Mouse (Mus musculus): Measurements from ENCODE around the gene Axin2. TPM values are rescaled to one million over a fixed set of nuclear protein-coding genes. Genes with fewer than 3 reads are reported as not detected.

Axin2 gene
- polyA plus RNA-seq, 1 experiment from 2014 or later = 2.7 TPM

DNA sequence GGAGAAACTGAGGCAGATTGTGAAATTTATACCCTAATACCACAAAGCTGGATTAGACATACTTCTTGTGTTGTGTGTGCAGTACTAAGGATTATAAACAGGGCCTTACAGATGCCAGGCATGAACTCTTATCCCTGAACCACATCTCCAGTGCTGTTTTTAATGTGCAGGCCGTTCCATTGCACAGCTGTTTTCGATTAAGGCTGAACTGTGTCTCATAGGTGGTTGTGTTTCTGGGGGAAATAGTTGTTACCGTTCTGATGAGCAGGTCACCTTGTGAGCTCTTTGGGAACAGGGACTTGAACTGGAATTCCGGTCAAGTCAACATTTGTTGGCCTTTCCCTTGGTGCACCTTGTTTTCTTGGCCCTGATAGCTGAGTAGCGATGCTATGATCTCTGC is 38.5 kb upstream of the Axin2 start:
- Histone ChIP-seq H3K4me3 (ENCODE audit: low read depth, low read length) (no peak overlapping the region), H3K27me3 (ENCODE audit: control insufficient read depth, insufficient read depth, low read length) (no peaks in the 10 kb centered on the region), H3K4me1 (replicated peaks; ENCODE audit: control insufficient read depth, insufficient read depth) (no peaks in the 10 kb centered on the region; the same call in 1 of the 2 replicates), H3K9ac (ENCODE audit: low read length) (no peak overlapping the region), H3K27ac (replicated peaks) (no peak overlapping the region), H3K4me2 (replicated peaks; ENCODE audit: low read depth) (no peak overlapping the region), H3K36me3 (ENCODE audit: control insufficient read depth, insufficient read depth, low read length) (no peaks in the 10 kb centered on the region), H3K9me3 (ENCODE audit: control insufficient read depth, low read length) (no peaks in the 10 kb centered on the region)
- DNase-seq (ENCODE audit: low spot score) (no peak), ATAC-seq (ENCODE audit: low FRiP score, low TSS enrichment) (no peak)
- no peak for TF ChIP-seq EP300 (optimal IDR thresholded peaks at IDR 0.05)
- TF ChIP-seq CTCF (IDR thresholded peaks at IDR 0.05; ENCODE audit: low read depth) = no peak
- 89% methylated on average over 5 of the region's 5 CpGs for WGBS

DNA sequence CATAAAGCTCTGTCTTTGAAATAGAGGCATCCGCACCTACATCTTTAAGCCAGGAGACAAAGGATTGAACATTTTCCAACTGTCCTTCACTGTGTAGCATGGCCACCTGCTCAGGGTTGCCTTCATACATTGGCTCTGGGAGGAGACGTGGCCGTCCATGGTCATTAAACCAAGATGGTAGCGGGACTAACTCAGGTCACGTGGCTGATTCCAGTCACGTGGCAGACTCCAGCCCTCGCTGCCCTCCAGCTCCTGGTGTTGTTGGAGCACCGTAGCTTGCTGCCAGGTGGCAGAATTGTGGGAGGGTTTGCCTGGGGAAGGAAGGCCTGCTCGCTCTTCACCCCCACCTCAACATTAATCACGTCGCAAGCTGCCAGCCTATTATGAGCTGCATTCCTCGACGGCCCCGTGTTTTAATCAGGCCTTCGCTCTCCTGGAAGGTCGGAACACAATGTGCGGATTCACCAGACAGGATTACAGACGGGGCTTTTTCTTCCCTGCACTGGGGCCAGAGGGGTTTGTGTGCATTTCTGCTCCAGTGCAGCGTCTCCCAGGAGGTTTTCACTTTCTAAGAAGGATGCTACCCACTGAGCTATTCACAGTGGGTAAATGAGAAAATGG is 34.8 kb upstream of the Axin2 start:
- 58% methylated on average over 19 of the region's 19 CpGs for WGBS

DNA sequence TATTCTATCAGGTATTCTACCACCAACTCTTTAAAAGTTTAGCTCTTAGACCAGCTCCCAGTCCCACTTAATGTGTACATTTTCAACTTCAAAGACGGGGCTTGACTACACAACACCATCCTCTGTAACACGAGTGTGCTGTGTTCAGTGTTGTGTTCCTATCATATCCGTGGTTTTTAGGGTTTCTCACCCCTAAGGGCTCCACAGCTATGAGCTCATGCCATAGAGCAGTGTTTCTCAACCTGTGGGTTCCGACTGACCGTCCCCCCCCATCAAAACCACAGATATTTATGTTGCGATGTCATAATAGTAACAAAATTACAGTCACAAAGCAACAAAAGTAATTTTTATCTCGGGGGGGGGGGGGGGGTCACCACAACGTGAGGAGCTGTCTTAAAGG is 34.1 kb upstream of the Axin2 start:
- no peak overlapping the region for H3K4me2 ChIP-seq (replicated peaks; ENCODE audit: low read depth)
- WGBS = 73% methylated on average over 8 of the region's 8 CpGs
- no peak overlapping the region for H3K9ac ChIP-seq (ENCODE audit: low read length)
- H3K9me3 ChIP-seq (ENCODE audit: control insufficient read depth, low read length) = no peaks in the 10 kb centered on the region
- no peaks in the 10 kb centered on the region for H3K27me3 ChIP-seq (ENCODE audit: control insufficient read depth, insufficient read depth, low read length)
- no peak overlapping the region for H3K4me3 ChIP-seq (ENCODE audit: low read depth, low read length)
- H3K27ac ChIP-seq (replicated peaks) = no peak overlapping the region
- H3K36me3 ChIP-seq (ENCODE audit: control insufficient read depth, insufficient read depth, low read length) = no peaks in the 10 kb centered on the region
- DNase-seq (ENCODE audit: low spot score) = no peak
- TF ChIP-seq EP300 (optimal IDR thresholded peaks at IDR 0.05) (no peak), CTCF (IDR thresholded peaks at IDR 0.05; ENCODE audit: low read depth) (no peak)
- no peak for ATAC-seq (ENCODE audit: low FRiP score, low TSS enrichment)
- no peaks in the 10 kb centered on the region for H3K4me1 ChIP-seq (replicated peaks; ENCODE audit: control insufficient read depth, insufficient read depth)

More for the DNA sequence above, 34.8 kb upstream of the Axin2 start:
- H3K27ac ChIP-seq (replicated peaks) = no peak overlapping the region
- no peak overlapping the region for H3K9ac ChIP-seq (ENCODE audit: low read length)
- no peaks in the 10 kb centered on the region for H3K4me1 ChIP-seq (replicated peaks; ENCODE audit: control insufficient read depth, insufficient read depth)
- DNase-seq (ENCODE audit: low spot score) (no peak), ATAC-seq (ENCODE audit: low FRiP score, low TSS enrichment) (no peak)
- H3K9me3 ChIP-seq (ENCODE audit: control insufficient read depth, low read length) = no peaks in the 10 kb centered on the region
- TF ChIP-seq EP300 (optimal IDR thresholded peaks at IDR 0.05) (no peak), CTCF (IDR thresholded peaks at IDR 0.05; ENCODE audit: low read depth) (no peak)
- H3K36me3 ChIP-seq (ENCODE audit: control insufficient read depth, insufficient read depth, low read length) = no peaks in the 10 kb centered on the region
- H3K27me3 ChIP-seq (ENCODE audit: control insufficient read depth, insufficient read depth, low read length) = no peaks in the 10 kb centered on the region
- H3K4me3 ChIP-seq (ENCODE audit: low read depth, low read length) = no peak overlapping the region
- H3K4me2 ChIP-seq (replicated peaks; ENCODE audit: low read depth) = no peak overlapping the region

DNA sequence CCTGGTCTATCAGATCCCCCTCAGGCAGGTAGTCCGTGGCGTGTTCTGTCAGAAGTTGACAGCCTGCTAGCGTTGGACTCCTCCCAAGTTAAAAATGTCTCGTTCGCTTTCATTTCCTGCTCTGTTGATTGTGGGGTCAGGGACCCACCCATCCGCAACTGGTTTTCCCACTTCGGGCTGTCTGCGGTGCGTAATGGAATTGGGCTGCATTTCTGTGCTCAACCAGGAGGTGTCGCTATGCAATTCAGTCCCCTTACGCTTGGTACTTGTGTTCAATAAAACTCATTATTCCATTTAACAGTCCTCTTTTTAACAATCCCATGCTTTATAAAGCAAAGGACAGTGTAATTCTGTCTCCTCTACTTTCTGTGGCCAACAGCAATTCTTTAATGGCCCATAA is 31.0 kb upstream of the Axin2 start:
- WGBS = 37% methylated on average over 11 of the region's 11 CpGs

DNA sequence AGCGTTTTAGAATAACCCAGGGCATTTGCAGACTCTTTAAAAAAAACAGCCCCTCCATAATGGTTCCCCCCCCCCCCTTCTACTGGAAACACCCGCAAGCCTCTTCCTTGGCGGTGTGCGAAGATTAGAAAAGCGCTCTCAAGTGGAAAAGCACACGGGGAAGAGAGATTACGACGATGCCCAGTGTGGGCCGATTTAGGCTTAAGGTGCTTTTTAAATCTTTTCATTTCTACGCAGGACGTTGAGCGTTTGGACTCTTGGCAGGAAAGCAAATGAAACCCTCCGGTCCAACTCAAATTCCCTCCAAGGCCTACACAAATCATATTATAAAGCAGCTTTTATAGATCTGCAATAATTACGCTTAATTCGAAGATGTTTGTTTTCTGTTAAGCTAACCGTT is 29.6 kb upstream of the Axin2 start:
- Histone ChIP-seq H3K36me3 (ENCODE audit: control insufficient read depth, insufficient read depth, low read length) (no peaks in the 10 kb centered on the region), H3K9me3 (ENCODE audit: control insufficient read depth, low read length) (no peaks in the 10 kb centered on the region), H3K4me3 (ENCODE audit: low read depth, low read length) (no peak overlapping the region), H3K4me2 (replicated peaks; ENCODE audit: low read depth) (peak overlapping the region; percentile 62), H3K4me1 (replicated peaks; ENCODE audit: control insufficient read depth, insufficient read depth) (no peaks in the 10 kb centered on the region), H3K9ac (ENCODE audit: low read length) (no peak overlapping the region), H3K27me3 (ENCODE audit: control insufficient read depth, insufficient read depth, low read length) (no peaks in the 10 kb centered on the region), H3K27ac (replicated peaks) (no peak overlapping the region)
- ATAC-seq (ENCODE audit: low FRiP score, low TSS enrichment) (no peak), DNase-seq (ENCODE audit: low spot score) (no peak)
- TF ChIP-seq CTCF (IDR thresholded peaks at IDR 0.05; ENCODE audit: low read depth) (no peak), EP300 (optimal IDR thresholded peaks at IDR 0.05) (no peak)
- WGBS = 40% methylated on average over 16 of the region's 16 CpGs

More for the DNA sequence above, 31.0 kb upstream of the Axin2 start:
- Histone ChIP-seq H3K27me3 (ENCODE audit: control insufficient read depth, insufficient read depth, low read length) (no peaks in the 10 kb centered on the region), H3K9me3 (ENCODE audit: control insufficient read depth, low read length) (no peaks in the 10 kb centered on the region), H3K27ac (replicated peaks) (no peak overlapping the region), H3K9ac (ENCODE audit: low read length) (no peak overlapping the region), H3K4me1 (replicated peaks; ENCODE audit: control insufficient read depth, insufficient read depth) (no peaks in the 10 kb centered on the region), H3K4me3 (ENCODE audit: low read depth, low read length) (no peak overlapping the region), H3K36me3 (ENCODE audit: control insufficient read depth, insufficient read depth, low read length) (no peaks in the 10 kb centered on the region), H3K4me2 (replicated peaks; ENCODE audit: low read depth) (no peak overlapping the region)
- peak; percentile 72 for TF ChIP-seq CTCF (IDR thresholded peaks at IDR 0.05; ENCODE audit: low read depth)
- TF ChIP-seq EP300 (optimal IDR thresholded peaks at IDR 0.05) = no peak
- peak; percentile 29 for DNase-seq (ENCODE audit: low spot score)
- no peak for ATAC-seq (ENCODE audit: low FRiP score, low TSS enrichment)

DNA sequence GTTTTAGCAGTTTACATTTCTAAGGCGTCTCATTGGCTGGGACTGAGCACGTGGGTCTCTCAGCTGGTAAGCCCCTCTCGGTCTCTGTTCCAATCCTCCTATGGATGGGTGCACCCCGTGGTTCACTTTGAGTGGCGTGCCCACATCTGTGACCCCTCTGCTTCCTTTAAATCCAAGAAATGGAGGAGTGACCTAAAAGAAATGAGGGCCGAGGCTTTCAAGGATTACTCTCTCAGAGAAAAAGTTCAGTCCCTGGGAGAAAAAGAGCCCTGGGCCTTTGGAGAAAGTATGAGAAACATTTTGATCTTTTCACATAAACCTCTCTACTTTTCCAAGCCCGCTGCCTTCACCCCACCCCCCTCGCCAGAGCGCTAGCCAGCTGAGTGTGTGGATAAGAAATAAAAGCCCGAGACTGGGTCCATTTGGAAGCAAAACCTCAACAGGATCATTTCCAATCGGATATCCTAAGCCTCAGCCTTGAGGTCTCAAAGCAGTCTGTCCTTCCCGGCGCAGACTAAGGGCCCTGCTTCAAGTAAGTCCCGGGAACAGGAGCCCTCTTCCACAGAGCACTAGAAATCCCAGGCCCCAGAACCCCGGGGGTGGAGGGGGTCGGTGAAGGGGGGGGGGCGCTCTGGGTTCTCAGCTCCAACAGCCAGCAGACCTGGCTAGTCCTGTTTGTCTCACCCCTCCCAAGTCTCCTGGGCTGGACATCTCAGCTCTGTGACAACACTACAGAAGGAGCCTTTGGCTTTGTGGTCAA is 28.9 kb upstream of the Axin2 start:
- Histone ChIP-seq H3K4me3 (ENCODE audit: low read depth, low read length) (peak overlapping the region; percentile 31), H3K27ac (replicated peaks) (peak overlapping the region; percentile 85), H3K36me3 (ENCODE audit: control insufficient read depth, insufficient read depth, low read length) (no peaks in the 10 kb centered on the region), H3K9me3 (ENCODE audit: control insufficient read depth, low read length) (no peaks in the 10 kb centered on the region), H3K9ac (ENCODE audit: low read length) (peak overlapping the region; percentile 54), H3K4me1 (replicated peaks; ENCODE audit: control insufficient read depth, insufficient read depth) (no peaks in the 10 kb centered on the region), H3K27me3 (ENCODE audit: control insufficient read depth, insufficient read depth, low read length) (no peaks in the 10 kb centered on the region), H3K4me2 (replicated peaks; ENCODE audit: low read depth) (peak overlapping the region; percentile 62)
- peak; percentile 25 for DNase-seq (ENCODE audit: low spot score)
- ATAC-seq (ENCODE audit: low FRiP score, low TSS enrichment) = peak; percentile 78; the same call in 1 of the 2 replicates
- TF ChIP-seq CTCF (IDR thresholded peaks at IDR 0.05; ENCODE audit: low read depth) (no peak), EP300 (optimal IDR thresholded peaks at IDR 0.05) (no peak)
- 8% methylated on average over 17 of the region's 17 CpGs for WGBS
